Mouse (Mus musculus) midbrain, postnatal 0 days (tissue): ENCODE data around the gene Defb30. TPM values are rescaled to one million over a fixed set of nuclear protein-coding genes. Genes with fewer than 3 reads are reported as not detected.
A peak's percentile ranks its signal among the peaks of the same experiment; 100 is the strongest.

Experiments
- ATAC-seq: fragments of 200-750 bp; cut with Nextera tagmentation; 2 replicates; pipeline ENCODE4 v1.8.0; 2017; ENCODE audit warnings: moderate number of reproducible peaks, mild to moderate bottlenecking, moderate TSS enrichment, moderate library complexity; ENCODE audit not compliant: low FRiP score
- DNase-seq: peaks from one replicate; pipeline ENCODE4 v3.0.0-alpha.2; 2015; ENCODE audit warnings: low spot score
- H3K27ac ChIP-seq: fragments of 300-500 bp; sonication (generic); 2 replicates; pipeline ENCODE4 v1.5.1; 2014; ENCODE audit warnings: low read depth, mild to moderate bottlenecking, low read length, mixed read lengths
- H3K27me3 ChIP-seq: fragments of 300-500 bp; sonication (generic); 2 replicates; pipeline ENCODE4 v1.6.1; 2014; ENCODE audit warnings: low read length, control low read depth, mixed read lengths; ENCODE audit not compliant: insufficient read depth
- H3K36me3 ChIP-seq: fragments of 300-500 bp; sonication (generic); 2 replicates; pipeline ENCODE4 v1.6.1; 2014; ENCODE audit warnings: low read length, control low read depth, mixed read lengths; ENCODE audit not compliant: insufficient read depth
- H3K4me1 ChIP-seq: fragments of 300-500 bp; sonication (generic); 2 replicates; pipeline ENCODE4 v1.6.1; 2014; ENCODE audit warnings: mild to moderate bottlenecking, control low read depth, antibody characterized with exemption, low read length, mixed read lengths; ENCODE audit not compliant: insufficient read depth
- H3K4me2 ChIP-seq: fragments of 300-500 bp; sonication (generic); 2 replicates; pipeline ENCODE4 v1.6.1; 2014; ENCODE audit warnings: low read depth, mild to moderate bottlenecking, low read length, mixed read lengths; ENCODE audit not compliant: poor library complexity, severe bottlenecking
- H3K4me3 ChIP-seq: fragments of 300-500 bp; sonication (generic); 2 replicates; pipeline ENCODE4 v1.5.1; 2014; ENCODE audit warnings: low read depth, mild to moderate bottlenecking, low read length, moderate library complexity
- H3K9ac ChIP-seq: fragments of 300-500 bp; sonication (generic); replicated peaks from 2 replicates; pipeline ENCODE4 v1.6.1; 2014; ENCODE audit warnings: mild to moderate bottlenecking, low read length, moderate library complexity, mixed read lengths; ENCODE audit not compliant: poor library complexity, severe bottlenecking
- H3K9me3 ChIP-seq: fragments of 300-500 bp; sonication (generic); 2 replicates; pipeline ENCODE4 v1.6.1; 2016; ENCODE audit warnings: low read length, control low read depth
- CTCF ChIP-seq: IDR thresholded peaks from 2 replicates; pipeline ENCODE4 v1.5.1; 2016; ENCODE audit warnings: antibody characterized with exemption, mild to moderate bottlenecking
- WGBS: fragments of 180-500 bp; shearing (Covaris S2); extraction: QIAGEN DNeasy Blood & Tissue Kit; methylation state at CpG from one replicate; pipeline ENCODE4 v1.1.7; 2014; 5-methylcytosine and 5-hydroxymethylcytosine counted together
- polyA plus RNA-seq: library from polyadenylated mRNA; unstranded; fragments of >200 nt; fragmentation: Nextera tagmentation; extraction: Ambion mirVana; gene quantifications from 2 replicates; pipeline ENCODE4 v1.2.1, GENCODE M21; 2015
- total RNA-seq: library from RNA; depleted of rRNA; stranded (reverse); fragments of >200 nt; gene quantifications from 2 replicates; pipeline ENCODE4 v1.2.3, GENCODE M21; 2014

The Defb30 gene
- total and polyA plus RNA-seq, 2 experiments from 2014 or later: not detected

- WGBS: 34% methylated on average over 6 of the region's 6 CpGs
- peak; percentile 83 for ATAC-seq
- no peak; the same call in 1 of the 2 replicates for TF ChIP-seq CTCF
- H3K4me1 ChIP-seq: no peaks in the 10 kb centered on the region
- H3K27ac ChIP-seq: no peak overlapping the region
- H3K9ac ChIP-seq: no peak overlapping the region
- H3K4me2 ChIP-seq: no peak overlapping the region
- H3K36me3 ChIP-seq: no peaks in the 10 kb centered on the region
- H3K4me3 ChIP-seq: no peak overlapping the region
- peak; percentile 81 for DNase-seq
- no peaks in the 10 kb centered on the region for H3K27me3 ChIP-seq
- no peaks in the 10 kb centered on the region for H3K9me3 ChIP-seq
Measured at GRCm38 (mm10) chr14:63054729-63055128, 5.0 kb upstream of the Defb30 start.

- H3K4me3 ChIP-seq: no peak overlapping the region
- H3K27me3 ChIP-seq: no peaks in the 10 kb centered on the region
- no peak overlapping the region for H3K4me2 ChIP-seq
- no peaks in the 10 kb centered on the region for H3K36me3 ChIP-seq
- peak; percentile 67 for TF ChIP-seq CTCF
- H3K27ac ChIP-seq: no peak overlapping the region
- H3K4me1 ChIP-seq: no peaks in the 10 kb centered on the region
- no peak overlapping the region for H3K9ac ChIP-seq
- ATAC-seq (no peak), DNase-seq (peak; percentile 19)
- WGBS: 38% methylated on average over 5 of the region's 5 CpGs
- no peaks in the 10 kb centered on the region for H3K9me3 ChIP-seq
Measured at GRCm38 (mm10) chr14:63050769-63051168, 1.0 kb upstream of the Defb30 start.

- TF ChIP-seq CTCF: no peak
- Histone ChIP-seq H3K4me1 (no peaks in the 10 kb centered on the region), H3K9ac (no peak within 1 kb of the TSS), H3K27ac (no peak within 1 kb of the TSS), H3K36me3 (no peaks in the 10 kb centered on the region), H3K9me3 (no peaks in the 10 kb centered on the region), H3K4me3 (no peak within 1 kb of the TSS), H3K27me3 (no peaks in the 10 kb centered on the region), H3K4me2 (no peak within 1 kb of the TSS)
- WGBS: 84% methylated on average over 3 of the region's 3 CpGs
- no peak for DNase-seq
- ATAC-seq: no peak
Measured at GRCm38 (mm10) chr14:63046691-63047090, 3.1 kb downstream of the Defb30 start, which contains the start of gene Defb42. Gene Defb42 (plus strand): TSS chr14:63046991.

GRCm38 (mm10) chr14:63020524-63021156, 29.1 kb downstream of the Defb30 start:
- no peak for TF ChIP-seq CTCF
- WGBS: 54% methylated on average over 6 of the region's 6 CpGs
- H3K4me2 ChIP-seq: no peak overlapping the region
- H3K9me3 ChIP-seq: no peaks in the 10 kb centered on the region
- no peak overlapping the region for H3K27ac ChIP-seq
- no peaks in the 10 kb centered on the region for H3K27me3 ChIP-seq
- no peaks in the 10 kb centered on the region for H3K36me3 ChIP-seq
- no peaks in the 10 kb centered on the region for H3K4me1 ChIP-seq
- H3K4me3 ChIP-seq: no peak overlapping the region
- ATAC-seq (no peak), DNase-seq (no peak)
- no peak overlapping the region for H3K9ac ChIP-seq

GRCm38 (mm10) chr14:63014667-63015066, 35.1 kb downstream of the Defb30 start:
- no peak overlapping the region for H3K27ac ChIP-seq
- no peak for TF ChIP-seq CTCF
- no peak overlapping the region for H3K9ac ChIP-seq
- H3K27me3 ChIP-seq: no peaks in the 10 kb centered on the region
- H3K4me2 ChIP-seq: no peak overlapping the region
- no peaks in the 10 kb centered on the region for H3K4me1 ChIP-seq
- 89% methylated on average over 4 of the region's 4 CpGs for WGBS
- ATAC-seq (no peak), DNase-seq (no peak)
- no peak overlapping the region for H3K4me3 ChIP-seq
- H3K36me3 ChIP-seq: no peaks in the 10 kb centered on the region
- H3K9me3 ChIP-seq: no peaks in the 10 kb centered on the region

- no peak for TF ChIP-seq CTCF
- ATAC-seq: no peak
- no peaks in the 10 kb centered on the region for H3K9me3 ChIP-seq
- no peaks in the 10 kb centered on the region for H3K36me3 ChIP-seq
- H3K4me3 ChIP-seq: no peak overlapping the region
- no peak overlapping the region for H3K4me2 ChIP-seq
- no peak overlapping the region for H3K9ac ChIP-seq
- no peaks in the 10 kb centered on the region for H3K4me1 ChIP-seq
- no peak overlapping the region for H3K27ac ChIP-seq
- no peaks in the 10 kb centered on the region for H3K27me3 ChIP-seq
- 89% methylated on average over 4 of the region's 4 CpGs for WGBS
- no peak for DNase-seq
Measured at GRCm38 (mm10) chr14:63013082-63013481, 36.7 kb downstream of the Defb30 start.
